Mouse (Mus musculus): ENCODE results near the gene Sorbs1. TPM values are rescaled to one million over a fixed set of nuclear protein-coding genes. Genes with fewer than 3 reads are reported as not detected.

The Sorbs1 gene
- polyA plus RNA-seq, 1 experiment from 2014 or later = 74.4 TPM

DNA sequence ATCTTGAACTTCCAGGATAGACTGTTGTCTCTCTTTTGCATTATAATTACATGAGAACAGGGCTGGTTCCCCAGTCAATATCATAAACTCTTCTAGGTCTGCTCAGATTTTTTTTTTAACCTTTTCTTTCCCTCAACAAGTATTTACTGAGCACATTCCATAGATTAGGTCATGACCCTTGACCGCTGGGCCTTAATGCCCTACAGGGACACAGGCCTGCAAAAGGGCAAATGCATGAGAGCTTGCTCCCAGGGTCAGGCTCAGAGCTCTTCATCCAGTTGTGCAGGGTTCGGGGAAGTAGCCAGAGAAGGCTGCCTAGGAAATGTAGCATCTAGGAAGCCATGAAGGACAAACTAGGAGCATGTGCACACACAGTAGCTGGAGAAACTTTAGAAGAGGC, 206.9 kb downstream of the Sorbs1 start:
- peaks cover 11% of the 10 kb centered on the region for H3K4me1 ChIP-seq (replicated peaks)
- no peak overlapping the region for H3K27ac ChIP-seq
- no peak for DNase-seq (ENCODE audit: low spot score)
- 39% methylated on average over 2 of the region's 2 CpGs for WGBS
- H3K27me3 ChIP-seq (ENCODE audit: insufficient read depth, poor library complexity, severe bottlenecking) = no peaks in the 10 kb centered on the region
- H3K4me3 ChIP-seq = no peak overlapping the region
- H3K36me3 ChIP-seq = peaks cover 11% of the 10 kb centered on the region; the same call in 1 of the 2 replicates
- no peaks in the 10 kb centered on the region for H3K9me3 ChIP-seq

DNA sequence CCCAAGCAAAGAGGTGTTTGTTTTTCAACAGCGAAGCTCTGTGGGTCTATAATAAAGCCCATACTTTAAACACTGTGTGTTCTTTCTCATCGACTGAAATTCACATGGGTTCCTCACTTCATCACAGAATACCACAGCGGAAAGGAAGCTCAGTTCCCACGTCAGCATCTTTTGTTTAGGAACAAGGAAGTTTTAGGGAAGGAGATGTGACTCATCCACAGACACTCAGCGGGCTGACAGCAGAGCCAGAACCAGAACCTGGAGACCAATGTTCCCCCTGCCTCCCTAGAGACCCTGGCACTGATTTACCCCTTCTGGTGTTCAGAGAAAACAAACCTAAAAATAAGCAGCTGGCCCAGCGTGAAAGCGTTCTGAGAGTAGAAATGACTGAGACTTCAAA, 208.1 kb downstream of the Sorbs1 start:
- Histone ChIP-seq H3K27ac (no peak overlapping the region), H3K4me3 (no peak overlapping the region), H3K27me3 (ENCODE audit: insufficient read depth, poor library complexity, severe bottlenecking) (no peaks in the 10 kb centered on the region), H3K4me1 (replicated peaks) (peaks cover 11% of the 10 kb centered on the region), H3K9me3 (no peaks in the 10 kb centered on the region), H3K36me3 (peaks cover 11% of the 10 kb centered on the region; the same call in 1 of the 2 replicates)
- 80% methylated on average over 7 of the region's 7 CpGs for WGBS
- DNase-seq (ENCODE audit: low spot score) = no peak

DNA sequence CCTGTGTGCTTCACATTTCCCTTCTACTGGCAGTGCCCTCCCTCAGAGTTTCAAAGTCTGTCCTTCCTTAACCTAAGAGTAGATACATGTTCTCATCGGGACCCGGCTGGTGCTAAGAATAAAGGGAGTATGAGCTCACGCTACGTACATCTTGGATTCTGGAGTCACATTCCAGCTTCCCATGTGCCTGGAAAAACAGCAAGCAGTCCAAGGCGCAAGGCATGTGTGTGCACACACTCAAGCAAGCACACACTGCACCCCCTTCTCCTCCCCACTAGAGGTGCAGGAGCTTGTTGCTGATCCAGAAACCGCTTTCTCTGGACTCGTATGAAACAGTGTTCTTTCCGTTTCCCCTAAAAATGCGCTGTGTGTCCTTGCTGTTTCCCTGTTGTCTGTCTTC, 210.7 kb downstream of the Sorbs1 start:
- 81% methylated on average over 9 of the region's 9 CpGs for WGBS
- Histone ChIP-seq H3K9me3 (no peaks in the 10 kb centered on the region), H3K4me3 (no peak overlapping the region), H3K27me3 (ENCODE audit: insufficient read depth, poor library complexity, severe bottlenecking) (no peaks in the 10 kb centered on the region), H3K36me3 (no peaks in the 10 kb centered on the region), H3K4me1 (replicated peaks) (peaks cover 21% of the 10 kb centered on the region), H3K27ac (no peak overlapping the region)
- no peak for DNase-seq (ENCODE audit: low spot score)

DNA sequence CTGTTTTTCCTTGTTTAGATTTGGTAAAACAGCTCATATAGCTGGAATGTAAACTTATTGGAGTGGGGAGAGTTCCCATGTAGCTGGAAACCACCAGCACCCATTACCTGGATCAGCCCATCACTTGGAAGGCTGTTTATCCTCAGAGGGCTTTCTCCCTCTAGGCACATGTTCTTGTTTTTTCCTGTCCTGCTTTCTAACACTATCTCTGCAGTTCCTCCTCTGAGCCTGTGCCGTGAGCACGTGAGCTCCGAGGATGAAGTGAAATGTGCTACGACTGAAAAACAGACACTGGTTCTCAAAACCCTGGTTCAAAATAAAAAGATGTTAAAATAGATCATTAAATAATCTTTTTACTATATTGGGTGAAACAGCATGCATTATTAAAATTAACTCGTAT, 211.1 kb downstream of the Sorbs1 start:
- no peak for DNase-seq (ENCODE audit: low spot score)
- H3K27me3 ChIP-seq (ENCODE audit: insufficient read depth, poor library complexity, severe bottlenecking) = no peaks in the 10 kb centered on the region
- H3K9me3 ChIP-seq = no peaks in the 10 kb centered on the region
- no peaks in the 10 kb centered on the region for H3K36me3 ChIP-seq
- H3K4me3 ChIP-seq = no peak overlapping the region
- 89% methylated on average over 5 of the region's 5 CpGs for WGBS
- H3K27ac ChIP-seq = no peak overlapping the region
- peaks cover 23% of the 10 kb centered on the region for H3K4me1 ChIP-seq (replicated peaks)

DNA sequence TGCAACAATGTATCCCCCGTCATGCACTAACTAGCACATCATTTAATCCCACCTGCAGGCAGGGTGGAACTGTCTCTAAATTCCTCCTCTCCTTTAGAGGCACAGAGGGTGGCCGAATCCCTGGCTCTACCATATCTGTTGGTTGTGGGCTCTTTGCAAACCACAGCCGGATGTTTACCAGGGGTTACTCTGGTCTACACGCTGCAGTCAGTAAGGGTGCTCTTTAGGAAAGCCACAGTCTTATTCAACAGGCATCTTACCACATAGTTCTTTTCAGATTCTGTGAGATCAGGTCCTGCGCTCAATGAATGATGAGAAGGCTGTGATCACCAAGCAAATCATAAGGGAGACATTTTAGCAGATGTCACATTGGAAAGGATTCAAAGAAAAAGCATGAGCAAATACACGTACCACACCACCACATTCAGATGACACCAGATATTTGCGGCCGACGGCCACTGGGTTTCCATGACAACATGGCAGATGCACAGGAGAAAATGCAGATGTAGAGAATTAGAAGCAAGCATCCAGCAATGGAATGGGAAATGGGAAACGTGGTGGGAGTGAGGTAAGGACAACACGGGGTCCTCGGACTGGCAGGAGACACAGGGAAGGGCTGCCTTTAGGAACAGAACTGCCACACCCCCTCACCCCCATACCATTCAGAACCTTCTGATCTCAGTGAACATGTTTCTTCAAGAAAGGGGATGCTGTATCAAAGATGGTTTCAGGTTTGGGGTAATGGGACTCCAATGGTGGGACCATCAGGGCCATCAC, 213.4 kb downstream of the Sorbs1 start:
- Histone ChIP-seq H3K27me3 (ENCODE audit: insufficient read depth, poor library complexity, severe bottlenecking) (no peaks in the 10 kb centered on the region), H3K9me3 (no peaks in the 10 kb centered on the region), H3K36me3 (no peaks in the 10 kb centered on the region), H3K4me3 (no peak overlapping the region), H3K27ac (no peak overlapping the region), H3K4me1 (replicated peaks) (peaks cover 15% of the 10 kb centered on the region)
- DNase-seq (ENCODE audit: low spot score) = no peak
- 87% methylated on average over 12 of the region's 12 CpGs for WGBS

DNA sequence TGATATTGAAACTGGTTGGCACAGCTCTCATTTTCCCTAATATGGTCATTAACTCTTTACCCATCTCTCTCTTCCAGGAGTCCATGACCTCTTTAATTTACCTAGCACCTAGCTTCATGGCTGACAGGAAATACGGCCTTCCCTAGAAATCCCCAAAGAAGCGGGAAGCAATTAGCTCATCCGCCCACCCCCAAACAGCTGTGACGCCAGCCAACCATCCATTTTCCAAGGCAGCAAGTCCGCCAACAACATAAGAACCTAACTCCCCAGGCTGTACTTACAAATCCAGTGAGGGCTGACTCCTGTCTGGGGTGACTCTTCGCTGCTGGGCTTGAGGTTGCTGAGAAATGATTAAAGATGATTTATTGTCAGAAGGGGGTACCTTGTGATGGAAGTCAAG, 214.4 kb downstream of the Sorbs1 start:
- Histone ChIP-seq H3K4me1 (replicated peaks) (peaks cover 15% of the 10 kb centered on the region), H3K9me3 (no peaks in the 10 kb centered on the region), H3K27me3 (ENCODE audit: insufficient read depth, poor library complexity, severe bottlenecking) (no peaks in the 10 kb centered on the region), H3K4me3 (no peak overlapping the region), H3K36me3 (no peaks in the 10 kb centered on the region), H3K27ac (no peak overlapping the region)
- DNase-seq (ENCODE audit: low spot score) = no peak
- WGBS = 81% methylated on average over 6 of the region's 6 CpGs

DNA sequence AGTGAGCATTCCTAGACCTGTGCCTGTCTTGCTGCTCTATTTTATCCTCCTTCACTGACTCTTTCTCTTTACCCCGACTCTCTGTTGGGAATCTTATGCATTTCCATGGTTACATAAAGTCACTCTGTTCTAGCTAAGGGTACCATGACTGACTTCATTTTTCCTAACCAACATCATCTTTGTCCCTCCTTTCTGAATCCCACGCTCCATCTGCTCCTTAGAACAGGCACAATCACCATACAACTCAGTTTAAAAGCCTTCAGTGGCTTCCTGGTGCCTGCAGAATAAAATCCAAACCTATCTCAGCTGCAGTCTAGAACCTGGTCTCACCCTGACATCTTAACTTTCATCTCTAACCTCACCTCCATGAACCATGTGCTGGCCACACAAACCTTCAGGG, 215.0 kb downstream of the Sorbs1 start:
- Histone ChIP-seq H3K4me3 (no peak overlapping the region), H3K9me3 (no peaks in the 10 kb centered on the region), H3K36me3 (no peaks in the 10 kb centered on the region), H3K4me1 (replicated peaks) (peaks cover 15% of the 10 kb centered on the region), H3K27me3 (ENCODE audit: insufficient read depth, poor library complexity, severe bottlenecking) (no peaks in the 10 kb centered on the region), H3K27ac (peak overlapping the region; percentile 59; the same call in 1 of the 2 replicates)
- WGBS = 74% methylated on average over 2 of the region's 2 CpGs
- DNase-seq (ENCODE audit: low spot score) = no peak

DNA sequence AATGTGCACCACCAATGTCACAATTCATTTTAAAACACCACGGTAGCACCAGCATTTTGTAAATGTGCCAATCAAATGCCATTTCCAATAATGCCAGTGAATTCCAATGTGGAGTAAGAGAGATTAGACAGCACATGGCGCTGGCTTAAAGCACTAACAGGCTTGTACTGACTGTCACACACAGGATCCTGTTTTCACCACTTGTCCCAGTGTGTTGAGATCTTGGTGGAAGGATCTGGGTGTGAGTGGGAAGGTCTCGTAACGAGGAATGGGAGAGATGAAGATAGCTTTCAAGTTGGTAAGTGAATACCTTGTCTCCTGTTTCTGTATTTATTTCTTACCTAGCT, 215.8 kb downstream of the Sorbs1 start:
- Histone ChIP-seq H3K4me1 (replicated peaks) (peaks cover 18% of the 10 kb centered on the region), H3K4me3 (no peak overlapping the region), H3K27ac (peak overlapping the region; percentile 59), H3K36me3 (no peaks in the 10 kb centered on the region), H3K9me3 (no peaks in the 10 kb centered on the region), H3K27me3 (ENCODE audit: insufficient read depth, poor library complexity, severe bottlenecking) (no peaks in the 10 kb centered on the region)
- DNase-seq (ENCODE audit: low spot score) = no peak
- WGBS = 62% methylated on average over 4 of the region's 4 CpGs

DNA sequence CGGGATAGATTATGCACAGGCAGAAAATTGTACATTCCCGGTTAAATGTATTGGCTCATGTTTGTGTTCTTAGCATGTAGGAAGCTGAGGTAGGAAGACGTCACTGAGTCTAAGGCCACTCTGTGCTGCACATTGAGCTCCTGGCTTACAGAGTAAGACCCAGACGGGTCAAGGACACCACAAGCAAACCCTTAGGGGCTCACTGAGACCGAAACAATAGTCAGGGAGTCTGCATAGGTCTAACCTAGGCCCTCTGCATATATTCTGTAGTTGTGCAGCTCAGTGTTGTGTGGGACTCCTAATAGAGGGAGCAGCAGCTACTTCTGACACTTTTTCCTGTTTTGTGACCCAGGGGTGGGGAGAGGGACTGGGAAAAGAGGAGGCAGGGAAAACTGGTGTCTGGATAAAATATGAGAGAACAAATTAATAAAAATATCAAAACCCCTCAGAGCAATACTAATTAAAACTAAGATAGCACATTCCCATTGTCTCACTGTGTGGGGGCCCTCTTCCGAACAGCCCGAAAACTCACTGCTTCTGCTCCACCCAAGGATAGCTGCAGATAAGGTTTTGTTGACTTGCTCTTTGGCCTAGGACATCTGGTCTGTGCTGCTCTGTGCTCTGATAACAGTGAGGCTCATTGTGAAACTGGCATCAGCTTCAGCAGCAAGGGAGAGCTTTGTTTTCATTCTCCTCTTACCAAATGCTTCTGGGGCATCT, 216.3 kb downstream of the Sorbs1 start:
- peak overlapping the region; percentile 62 for H3K27ac ChIP-seq
- no peaks in the 10 kb centered on the region for H3K9me3 ChIP-seq
- H3K4me1 ChIP-seq (replicated peaks) = peaks cover 18% of the 10 kb centered on the region
- no peak overlapping the region for H3K4me3 ChIP-seq
- WGBS = 79% methylated on average over 7 of the region's 7 CpGs
- no peak for DNase-seq (ENCODE audit: low spot score)
- H3K36me3 ChIP-seq = no peaks in the 10 kb centered on the region
- no peaks in the 10 kb centered on the region for H3K27me3 ChIP-seq (ENCODE audit: insufficient read depth, poor library complexity, severe bottlenecking)

DNA sequence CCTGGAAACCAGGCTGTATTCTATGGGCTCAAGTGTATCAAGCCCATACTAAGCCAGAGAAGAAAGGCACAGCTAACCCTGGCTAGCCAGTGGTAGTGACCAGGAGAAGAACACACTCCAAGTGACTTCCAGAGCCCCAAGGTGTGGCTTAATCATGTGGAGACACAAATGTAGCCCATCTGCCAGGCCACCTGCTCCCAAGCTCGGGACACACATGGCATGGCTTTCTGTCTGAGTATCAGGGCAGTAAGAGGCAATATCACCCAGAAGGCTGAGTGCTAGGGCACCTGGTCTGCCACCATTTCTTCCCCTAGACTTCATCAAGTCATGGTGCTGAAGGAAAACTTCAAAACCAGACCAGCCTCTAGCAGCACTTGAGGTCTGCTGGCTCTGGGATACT, 219.3 kb downstream of the Sorbs1 start:
- H3K4me1 ChIP-seq (replicated peaks) = peaks cover 18% of the 10 kb centered on the region
- no peak for DNase-seq (ENCODE audit: low spot score)
- 71% methylated on average over 1 of the region's 1 CpGs for WGBS
- H3K4me3 ChIP-seq = no peak overlapping the region
- no peaks in the 10 kb centered on the region for H3K27me3 ChIP-seq (ENCODE audit: insufficient read depth, poor library complexity, severe bottlenecking)
- H3K27ac ChIP-seq = peak overlapping the region; percentile 18; the same call in 1 of the 2 replicates
- no peaks in the 10 kb centered on the region for H3K36me3 ChIP-seq
- no peaks in the 10 kb centered on the region for H3K9me3 ChIP-seq

DNA sequence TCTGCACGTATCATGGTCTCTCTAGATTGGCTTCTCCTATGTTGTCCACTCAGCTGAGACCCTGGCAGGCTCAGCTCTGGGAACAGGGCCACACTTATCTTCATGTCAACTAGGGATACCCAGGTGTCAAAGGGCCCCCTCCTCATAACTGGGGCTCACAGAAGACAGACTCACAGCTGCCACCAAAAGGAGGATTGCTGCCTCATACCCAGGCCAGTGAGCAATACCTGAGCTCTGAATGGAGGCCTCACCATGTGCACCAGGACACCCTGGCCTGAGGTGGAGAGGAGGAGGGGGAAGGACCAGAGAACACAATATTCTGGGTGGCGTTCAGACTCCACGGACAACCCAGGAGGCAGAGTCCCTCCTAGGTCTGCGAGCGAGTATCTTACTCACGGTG, 219.8 kb downstream of the Sorbs1 start:
- no peak overlapping the region for H3K4me3 ChIP-seq
- H3K36me3 ChIP-seq = no peaks in the 10 kb centered on the region
- 90% methylated on average over 6 of the region's 6 CpGs for WGBS
- H3K27me3 ChIP-seq (ENCODE audit: insufficient read depth, poor library complexity, severe bottlenecking) = no peaks in the 10 kb centered on the region
- DNase-seq (ENCODE audit: low spot score) = no peak
- no peaks in the 10 kb centered on the region for H3K9me3 ChIP-seq
- H3K4me1 ChIP-seq (replicated peaks) = peaks cover 17% of the 10 kb centered on the region
- 0 out of 2 replicates have a peak overlapping the region, but pooled peaks have one; percentile 18 for H3K27ac ChIP-seq

DNA sequence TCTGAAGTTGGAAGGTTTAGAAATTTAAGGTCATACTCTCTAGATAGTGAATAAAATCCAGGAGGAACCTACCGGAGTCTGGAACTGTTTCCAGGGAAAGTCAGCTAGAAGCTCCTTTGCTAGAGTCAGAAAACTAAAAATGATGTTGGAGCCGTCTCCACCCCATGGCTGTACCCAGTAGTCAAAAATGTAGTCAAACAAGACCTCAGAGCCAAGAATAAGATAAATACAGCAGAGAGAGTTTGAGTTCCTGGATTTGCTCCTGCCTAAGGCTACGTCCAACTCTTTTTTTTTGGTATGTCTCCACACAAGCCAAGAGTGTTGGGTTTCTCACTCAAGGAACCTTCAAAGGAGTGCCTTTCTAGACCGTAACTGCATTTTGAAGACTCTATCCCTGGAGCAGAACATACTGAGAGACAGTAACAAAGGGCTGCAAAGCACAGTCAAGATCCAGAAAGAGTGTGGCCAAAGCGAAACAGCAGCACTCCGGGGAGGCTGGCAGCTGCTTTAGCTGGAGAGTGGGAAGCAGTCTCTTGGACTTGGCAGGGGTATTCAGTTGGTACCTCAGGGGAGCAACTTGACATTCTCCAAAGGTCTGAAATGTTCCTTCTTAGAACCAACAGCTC, 223.4 kb downstream of the Sorbs1 start:
- H3K4me3 ChIP-seq = no peak overlapping the region
- DNase-seq (ENCODE audit: low spot score) = no peak
- no peaks in the 10 kb centered on the region for H3K9me3 ChIP-seq
- H3K27ac ChIP-seq = no peak overlapping the region
- no peaks in the 10 kb centered on the region for H3K27me3 ChIP-seq (ENCODE audit: insufficient read depth, poor library complexity, severe bottlenecking)
- WGBS = 83% methylated on average over 6 of the region's 6 CpGs
- H3K36me3 ChIP-seq = no peaks in the 10 kb centered on the region
- 0 out of 2 replicates have a peak, but pooled peaks cover 2% of the 10 kb centered on the region for H3K4me1 ChIP-seq (replicated peaks)

DNA sequence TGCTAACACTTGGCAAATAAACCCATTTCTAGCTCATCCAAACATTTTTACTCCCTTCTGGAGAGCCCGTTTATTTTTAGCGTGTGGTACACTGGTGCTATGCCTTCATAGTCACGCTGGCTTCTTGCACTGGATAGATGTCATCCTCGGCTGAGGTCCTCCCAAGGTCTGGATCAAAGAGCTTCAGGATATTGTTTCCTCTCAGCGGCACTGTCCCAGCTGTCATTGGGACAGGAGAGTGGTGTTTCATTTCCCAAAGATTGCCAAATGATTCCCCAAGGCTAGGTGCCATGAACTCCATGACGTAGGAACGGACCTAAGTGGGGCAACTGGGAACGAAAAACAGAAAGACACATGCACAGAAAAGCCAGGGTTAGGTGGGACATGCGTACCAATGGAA, 225.2 kb downstream of the Sorbs1 start:
- Histone ChIP-seq H3K27ac (no peak overlapping the region), H3K4me1 (replicated peaks) (0 out of 2 replicates have a peak, but pooled peaks cover 5% of the 10 kb centered on the region), H3K27me3 (ENCODE audit: insufficient read depth, poor library complexity, severe bottlenecking) (no peaks in the 10 kb centered on the region), H3K9me3 (no peaks in the 10 kb centered on the region), H3K36me3 (no peaks in the 10 kb centered on the region), H3K4me3 (no peak overlapping the region)
- WGBS = 90% methylated on average over 9 of the region's 9 CpGs
- no peak for DNase-seq (ENCODE audit: low spot score)
